Mouse (Mus musculus) myocyte (in vitro differentiated cells): ENCODE data around the gene Lzts2.

ENCODE experiments used
- E2F4 ChIP-seq: IDR thresholded peaks from one replicate; pipeline ENCODE4 v1.6.1; 2011; ENCODE audit warnings: mild to moderate bottlenecking, control low read depth, moderate library complexity; ENCODE audit not compliant: insufficient read depth
- MAX ChIP-seq: IDR thresholded peaks from one replicate; pipeline ENCODE4 v1.6.1; 2011; ENCODE audit warnings: low read depth, mild to moderate bottlenecking, control low read depth
- MYOD1 ChIP-seq, 3 experiments: IDR thresholded peaks; one replicate each; pipeline ENCODE4 v1.6.1; 2011; ENCODE audit warnings: control low read depth in 2 of 3, low read depth in 2 of 3, mild to moderate bottlenecking in 2 of 3, moderate library complexity in 1 of 3; ENCODE audit not compliant: insufficient read length in 2 of 3, control insufficient read depth in 1 of 3
- MYOG ChIP-seq, 3 experiments: IDR thresholded peaks; one replicate each; pipeline ENCODE4 v1.6.1; 2011; ENCODE audit warnings: control low read depth in 2 of 3, low read depth in 2 of 3, mild to moderate bottlenecking in 2 of 3; ENCODE audit not compliant: insufficient read length in 2 of 3, control insufficient read depth in 1 of 3, insufficient read depth in 1 of 3
- POLR2A ChIP-seq: IDR thresholded peaks from one replicate; pipeline ENCODE4 v1.6.1; 2011; ENCODE audit warnings: low read depth, mild to moderate bottlenecking, control low read depth, moderate library complexity; ENCODE audit not compliant: insufficient read length
- POLR2AphosphoS2 ChIP-seq: IDR thresholded peaks from one replicate; pipeline ENCODE4 v1.6.1; 2011; ENCODE audit warnings: low read depth, control low read depth; ENCODE audit not compliant: insufficient read length
- REST ChIP-seq: IDR thresholded peaks from one replicate; pipeline ENCODE4 v1.6.1; 2011; ENCODE audit warnings: mild to moderate bottlenecking, control low read depth, moderate library complexity; ENCODE audit not compliant: insufficient read depth, insufficient read length
- TCF12 ChIP-seq: IDR thresholded peaks from one replicate; pipeline ENCODE4 v1.6.1; 2011; ENCODE audit warnings: mild to moderate bottlenecking, control low read depth; ENCODE audit not compliant: poor library complexity, insufficient read depth, severe bottlenecking

- TF ChIP-seq POLR2AphosphoS2 (no peak), POLR2A (no peak), TCF12 (no peak), MYOG (IDR thresholded peaks at IDR 0.05; ENCODE audit: control insufficient read depth in 1 of 3, insufficient read depth in 1 of 3, insufficient read length in 2 of 3, low read depth in 2 of 3) (no peak), REST (no peak), MAX (no peak), MYOD1 (IDR thresholded peaks at IDR 0.05; ENCODE audit: control insufficient read depth in 1 of 3, insufficient read length in 2 of 3, low read depth in 2 of 3) (no peak), E2F4 (no peak)
These were observed 37.6 kb upstream of the Lzts2 start for GRCm38 (mm10) chr19:44976636-44977035.
